Mouse (Mus musculus) ovary, postnatal 10 days (tissue): ENCODE results near the gene 1110008P14Rik.

Source experiments
- DNase-seq: peaks from one replicate; pipeline ENCODE4 v3.0.0; 2022; ENCODE audit warnings: low spot score

1110008P14Rik gene

GRCm38 (mm10) chr2:32342539-32343350 is 39.0 kb downstream of the 1110008P14Rik start:
- no peak for DNase-seq

- DNase-seq, result no peak
These were observed 39.7 kb downstream of the 1110008P14Rik start for GRCm38 (mm10) chr2:32342039-32342438.

GRCm38 (mm10) chr2:32341634-32341939 is 40.2 kb downstream of the 1110008P14Rik start:
- no peak for DNase-seq

- no peak for DNase-seq
These were observed 40.7 kb downstream of the 1110008P14Rik start for GRCm38 (mm10) chr2:32340836-32341633.

GRCm38 (mm10) chr2:32339912-32340642 is 41.7 kb downstream of the 1110008P14Rik start:
- DNase-seq, result no peak

- DNase-seq, result no peak
These were observed 45.9 kb downstream of the 1110008P14Rik start for GRCm38 (mm10) chr2:32335888-32336287.

- DNase-seq, result no peak
These were observed 49.6 kb downstream of the 1110008P14Rik start for GRCm38 (mm10) chr2:32332159-32332558.

GRCm38 (mm10) chr2:32329531-32329930 is 52.2 kb downstream of the 1110008P14Rik start:
- no peak for DNase-seq

GRCm38 (mm10) chr2:32328911-32329460 is 52.8 kb downstream of the 1110008P14Rik start:
- DNase-seq, result no peak

GRCm38 (mm10) chr2:32327200-32327599 is 54.5 kb downstream of the 1110008P14Rik start:
- DNase-seq, result no peak
